Comparison of ENCODE assay signal across 23 mouse cellular contexts in genomic region chr7:126867534-126867933, GRCm38 (mm10). TPM values are rescaled to one million over a fixed set of nuclear protein-coding genes. Genes with fewer than 3 reads are reported as not detected.
"Had no signal": no experiment of that assay in that cellular context is flagged by ENCODE, and none has a peak within 500 bp of the region (broad histone marks: within the 10 kb centered on the region; RNA-seq: fewer than 3 reads in every experiment).

No protein-coding gene starts in this region.

- H3K9ac ChIP-seq: neural tube, embryonic 13.5 days; neural tube, embryonic 15.5 days; stomach, embryonic 15.5 days had no signal

- H3K9me3 ChIP-seq: neural tube, embryonic 13.5 days; neural tube, embryonic 15.5 days; stomach, embryonic 15.5 days had no signal

- H3K4me2 ChIP-seq: neural tube, embryonic 13.5 days; neural tube, embryonic 15.5 days; stomach, embryonic 15.5 days had no signal

- H3K4me3 ChIP-seq: neural tube, embryonic 13.5 days; neural tube, embryonic 15.5 days; stomach, embryonic 15.5 days had no signal

- H3K27ac ChIP-seq: neural tube, embryonic 13.5 days; neural tube, embryonic 15.5 days; stomach, embryonic 15.5 days; stomach, postnatal 0 days had no signal

- DNase-seq: retina, postnatal 1 day; right cerebral cortex, adult 18-20 months; right cerebral cortex, postnatal 14 days; right cerebral cortex, postnatal 25 days; right cerebral cortex, postnatal 4 days; spleen, adult 18-20 months; thymus, adult 18-20 months; thymus, adult 2 months; thymus, postnatal 14 days; thymus, postnatal 25 days; thymus, postnatal 36 days; thymus, postnatal 4 days had no signal

- H3K27me3 ChIP-seq: neural tube, embryonic 13.5 days; neural tube, embryonic 15.5 days; stomach, embryonic 15.5 days had no signal

RNA-seq across cellular contexts. Expression of gene Doc2a, which starts 20.3 kb away (rescaled TPM):
- polyA plus RNA-seq: small intestine, adult 2 months; spleen, adult 2 months; urinary bladder, adult 2 months had no signal

RNA-seq across cellular contexts. Expression of gene 4930451I11Rik, which starts 36.1 kb away (rescaled TPM):
- polyA plus RNA-seq: neural tube, embryonic 13.5 days; neural tube, embryonic 14.5 days; neural tube, embryonic 15.5 days; small intestine, adult 2 months; spleen, adult 2 months; stomach, embryonic 14.5 days; stomach, embryonic 15.5 days; stomach, embryonic 16.5 days; stomach, postnatal 0 days; thymus, adult 2 months; thymus, postnatal 0 days; urinary bladder, adult 2 months had no signal
